Mouse (Mus musculus) kidney, adult 8-10 months (tissue): Measurements from ENCODE around the gene Ppp1ca.

Experiments used
- DNase-seq, 2 experiments: peaks; one replicate each; pipeline ENCODE4 v3.0.0; 2022

Ppp1ca gene

DNA sequence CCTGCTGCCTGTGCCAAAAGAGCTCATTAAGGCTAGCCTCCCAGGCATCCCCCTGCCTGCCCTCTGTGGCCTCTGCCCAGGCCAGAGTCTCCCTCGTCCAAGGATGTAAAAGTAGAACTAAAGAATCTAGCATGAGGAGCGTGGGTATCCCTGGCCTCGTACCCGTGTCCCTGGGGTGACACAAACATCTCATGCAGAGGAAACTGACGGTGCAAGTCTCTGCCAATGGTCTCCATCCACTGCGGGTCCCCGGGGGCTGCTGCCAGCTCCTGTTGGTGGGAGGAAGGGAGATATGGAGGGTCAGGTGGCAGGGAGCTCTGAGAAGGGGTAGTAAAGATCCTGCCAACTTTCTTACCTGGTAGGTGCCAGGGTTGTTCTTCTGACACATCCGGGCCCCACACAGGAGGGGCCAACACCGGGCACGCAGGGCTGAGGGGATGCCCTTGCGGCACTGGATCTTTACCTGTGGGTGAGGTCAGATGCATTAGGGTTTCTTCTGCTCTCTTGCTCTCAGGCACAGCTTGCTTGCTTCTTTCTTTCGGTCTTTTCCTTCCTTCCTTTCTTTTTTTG is 2.7 kb upstream of the Ppp1ca start:
- DNase-seq = no peak

DNA sequence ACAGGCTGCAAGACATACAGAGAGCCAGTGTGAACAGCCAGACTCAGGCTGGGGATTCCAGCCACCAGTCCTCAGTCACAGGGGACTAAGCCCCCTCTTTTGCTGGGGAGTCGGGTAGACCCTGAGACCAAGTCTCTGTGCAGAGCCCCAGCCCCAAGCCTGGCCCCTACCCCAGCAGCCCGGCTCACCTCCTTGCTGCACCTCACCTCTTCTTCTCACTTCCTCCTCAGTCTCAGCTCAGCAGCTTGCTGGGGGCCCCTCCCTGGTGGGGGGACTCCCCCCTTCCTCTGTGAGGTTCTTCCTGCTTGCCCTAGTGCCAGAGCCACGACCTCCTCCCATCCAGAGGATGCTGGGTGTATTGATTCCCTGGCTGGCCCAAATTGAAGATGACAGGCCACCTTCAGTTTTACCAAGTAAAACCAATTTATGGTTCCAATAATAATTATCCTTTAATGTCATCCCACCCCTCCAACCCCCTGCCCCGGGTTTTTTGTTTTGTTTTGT is 982 bp upstream of the Ppp1ca start, which contains the start of gene Tbc1d10c:
Gene Tbc1d10c, minus strand, starts transcription at position 454 of the 504 bp plus-strand sequence.
- no peak for DNase-seq

GRCm38 (mm10) chr19:4192251-4192985 is 553 bp downstream of the Ppp1ca start:
- no peak for DNase-seq

DNA sequence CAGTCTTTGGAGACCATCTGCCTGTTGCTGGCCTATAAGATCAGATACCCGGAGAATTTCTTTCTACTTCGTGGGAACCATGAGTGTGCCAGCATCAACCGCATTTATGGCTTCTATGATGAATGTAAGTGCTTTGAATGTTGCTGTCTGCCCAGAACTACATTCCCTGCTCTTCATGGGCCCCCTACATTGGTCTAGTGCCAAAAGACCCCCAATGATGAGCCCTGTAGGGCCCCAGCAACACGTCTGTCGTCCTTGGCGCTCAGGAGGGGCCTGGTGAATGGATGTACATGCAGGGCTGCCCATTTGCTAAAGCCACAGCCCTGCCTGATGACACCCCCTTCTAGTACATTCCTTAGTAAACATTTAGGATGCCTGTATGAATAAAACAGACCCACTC is 1.3 kb downstream of the Ppp1ca start:
- DNase-seq = no peak

- no peak for DNase-seq
Measured at GRCm38 (mm10) chr19:4194021-4194724, 2.3 kb downstream of the Ppp1ca start.

GRCm38 (mm10) chr19:4194776-4195650 is 3.1 kb downstream of the Ppp1ca start:
- no peak for DNase-seq

DNA sequence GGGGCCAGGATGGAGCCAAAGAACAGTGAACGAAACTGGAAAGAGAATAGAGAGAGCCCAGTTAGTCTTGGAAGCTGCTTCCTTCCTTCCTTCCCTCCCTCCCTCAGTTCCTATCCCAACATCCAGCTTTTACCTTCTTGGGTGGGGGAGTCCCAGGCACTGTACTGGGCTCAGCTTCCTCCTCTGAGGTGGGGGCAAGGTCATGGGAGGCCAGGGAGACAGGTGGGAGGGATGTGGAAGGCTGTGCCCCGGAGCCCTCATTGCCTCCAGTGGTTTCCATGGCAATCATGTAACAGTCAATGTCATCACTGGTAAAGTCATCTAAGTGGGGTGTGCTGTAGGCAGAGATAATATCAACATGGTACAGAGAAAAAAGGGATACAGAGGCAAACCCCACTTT is 4.2 kb downstream of the Ppp1ca start:
- DNase-seq = no peak

GRCm38 (mm10) chr19:4196548-4196947 is 4.7 kb downstream of the Ppp1ca start:
- no peak for DNase-seq

- DNase-seq = no peak
Measured at GRCm38 (mm10) chr19:4197180-4197579, 5.3 kb downstream of the Ppp1ca start.

DNA sequence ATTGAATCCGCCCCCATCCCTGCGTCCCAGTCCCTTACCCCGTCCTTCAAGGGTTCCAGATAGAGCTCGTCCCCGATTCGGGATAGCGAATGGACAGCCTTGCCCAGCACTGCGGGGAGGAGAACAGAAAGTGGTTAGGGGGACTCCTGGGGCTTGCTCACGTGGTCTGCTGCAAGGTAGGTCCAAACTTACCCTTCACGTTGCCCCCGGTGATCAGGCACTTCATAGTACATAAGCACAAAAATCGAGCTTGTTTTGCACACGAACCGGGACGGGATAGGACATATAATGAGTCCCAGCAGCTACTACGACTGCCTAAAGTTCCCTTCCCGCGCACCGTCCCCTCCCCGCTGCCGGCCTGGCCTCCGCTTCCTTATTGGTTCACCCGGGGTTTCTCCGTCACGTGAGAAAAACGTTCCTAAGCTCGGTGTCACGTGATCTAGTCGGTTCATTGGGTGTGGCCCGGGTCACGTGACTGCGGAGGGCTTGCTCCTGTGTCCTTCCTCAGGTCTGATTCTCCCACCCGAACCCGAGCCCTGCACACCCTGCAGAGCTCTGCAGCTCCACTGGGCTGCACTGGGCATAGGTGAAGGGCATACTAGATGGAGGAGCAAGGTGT is 9.5 kb downstream of the Ppp1ca start, which contains the start of gene Rad9a:
Gene Rad9a, minus strand, starts transcription at position 372 of the 619 bp plus-strand sequence.
- DNase-seq = peak; percentile 98

DNA sequence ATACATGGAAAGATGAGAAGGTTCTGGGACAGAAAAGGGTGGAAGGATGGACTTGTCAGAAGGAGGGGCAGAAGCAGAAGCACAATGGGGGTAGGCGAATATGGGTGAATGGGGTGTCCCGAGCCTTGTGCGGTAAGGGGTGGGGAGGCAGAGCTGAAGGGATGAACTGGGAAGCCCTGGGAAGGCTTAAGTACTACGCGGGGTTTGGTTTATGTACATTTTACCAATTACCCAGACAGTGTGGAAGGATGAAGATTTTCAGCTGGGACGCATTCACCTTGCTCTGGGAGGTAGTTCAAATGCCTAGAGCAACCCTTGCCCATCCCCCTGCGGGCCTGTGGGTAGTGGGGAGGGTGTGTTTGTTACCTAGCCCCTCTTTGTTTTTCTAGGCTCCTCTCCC is 10.3 kb downstream of the Ppp1ca start:
- no peak for DNase-seq

- no peak for DNase-seq
Measured at GRCm38 (mm10) chr19:4203148-4203547, 11.3 kb downstream of the Ppp1ca start.

DNA sequence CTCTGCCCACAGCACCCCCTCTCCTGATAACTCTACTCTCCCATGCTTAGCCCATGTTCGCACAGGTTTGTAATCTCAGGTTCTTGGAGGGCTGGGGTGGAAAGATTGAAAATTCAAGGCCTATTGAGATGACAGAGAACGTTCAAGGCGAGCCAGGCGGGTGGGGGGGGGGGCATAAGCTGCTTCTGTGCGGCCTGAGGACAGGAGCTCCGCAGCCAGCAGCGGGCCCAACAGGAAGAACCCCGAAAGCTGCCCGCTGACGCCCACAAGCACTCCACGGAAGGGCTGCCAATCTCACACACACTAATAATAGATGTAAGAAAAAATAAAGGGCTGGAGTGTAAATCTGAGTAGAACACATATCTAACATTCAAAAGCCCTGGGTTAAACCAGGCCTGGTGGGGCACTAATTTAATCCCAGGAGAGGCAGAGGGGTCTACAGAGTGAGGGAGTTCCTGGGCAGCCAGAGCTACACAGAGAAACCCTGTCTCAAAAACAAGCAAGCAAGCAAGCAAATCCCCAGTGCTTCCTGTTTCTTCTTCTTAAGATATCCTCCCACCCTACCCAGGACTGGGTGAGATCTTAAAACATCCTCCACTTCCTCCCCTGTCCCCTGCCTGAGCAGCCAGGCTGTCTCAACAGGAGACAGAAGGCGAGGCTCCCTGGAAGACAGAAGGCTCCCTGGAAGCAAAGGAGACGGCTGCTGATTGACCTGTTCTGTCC is 11.9 kb downstream of the Ppp1ca start:
- DNase-seq = no peak

DNA sequence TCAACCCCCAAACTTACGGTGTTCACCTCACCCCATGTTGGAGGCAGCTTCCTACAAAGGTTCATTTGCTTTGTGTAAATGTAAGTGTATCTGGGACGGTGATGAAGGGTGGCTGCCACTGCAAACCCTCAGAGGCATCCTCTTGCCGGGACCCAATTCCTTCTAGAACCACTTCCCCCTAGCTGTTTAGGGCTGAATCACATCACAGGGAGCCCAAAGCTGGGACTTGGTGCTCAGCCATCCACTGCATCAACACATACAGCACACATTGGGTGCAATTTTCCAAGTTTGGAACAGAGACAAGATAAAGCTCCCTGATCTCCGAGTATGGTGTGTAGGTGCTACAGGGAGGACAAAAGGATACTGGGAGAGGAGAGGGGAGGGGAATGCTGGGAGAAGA is 13.0 kb downstream of the Ppp1ca start:
- no peak for DNase-seq

GRCm38 (mm10) chr19:4206971-4207370 is 15.1 kb downstream of the Ppp1ca start:
- peak; percentile 73 to 85 for DNase-seq

DNA sequence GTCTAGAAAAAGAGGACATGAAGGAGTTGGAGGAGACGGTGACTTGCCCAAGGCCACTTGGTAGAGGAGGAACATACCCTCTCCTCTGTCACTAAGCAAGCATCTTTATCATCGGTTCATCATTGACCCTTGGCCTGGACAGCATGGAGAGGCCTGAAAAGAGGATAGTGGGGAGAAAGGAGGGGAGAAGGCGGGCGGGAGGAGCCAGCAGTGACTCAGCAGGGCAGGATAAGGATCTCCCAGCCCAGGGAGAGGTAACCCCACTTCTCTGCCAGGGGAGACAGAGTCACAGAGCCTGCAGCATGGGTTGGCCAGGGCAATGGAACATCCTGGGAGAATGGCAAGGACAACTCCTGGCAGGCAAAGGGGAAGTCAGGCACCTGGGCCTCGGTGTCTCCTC is 16.7 kb downstream of the Ppp1ca start:
- DNase-seq = no peak

- no peak for DNase-seq
Measured at GRCm38 (mm10) chr19:4211891-4212588, 20.2 kb downstream of the Ppp1ca start.

GRCm38 (mm10) chr19:4213524-4213974 is 21.7 kb downstream of the Ppp1ca start:
- DNase-seq = peak; percentile 66 to 74

GRCm38 (mm10) chr19:4214071-4214770 is 22.4 kb downstream of the Ppp1ca start, which contains the start of the genes Clcf1 and AC109138.7:
TSS of gene Clcf1 (plus strand) at chr19:4214238.
TSS of gene AC109138.7 (plus strand) at chr19:4214357.
- DNase-seq = no peak
